Mouse (Mus musculus): ENCODE measurements around the gene Mrps15.

The Mrps15 gene

DNA sequence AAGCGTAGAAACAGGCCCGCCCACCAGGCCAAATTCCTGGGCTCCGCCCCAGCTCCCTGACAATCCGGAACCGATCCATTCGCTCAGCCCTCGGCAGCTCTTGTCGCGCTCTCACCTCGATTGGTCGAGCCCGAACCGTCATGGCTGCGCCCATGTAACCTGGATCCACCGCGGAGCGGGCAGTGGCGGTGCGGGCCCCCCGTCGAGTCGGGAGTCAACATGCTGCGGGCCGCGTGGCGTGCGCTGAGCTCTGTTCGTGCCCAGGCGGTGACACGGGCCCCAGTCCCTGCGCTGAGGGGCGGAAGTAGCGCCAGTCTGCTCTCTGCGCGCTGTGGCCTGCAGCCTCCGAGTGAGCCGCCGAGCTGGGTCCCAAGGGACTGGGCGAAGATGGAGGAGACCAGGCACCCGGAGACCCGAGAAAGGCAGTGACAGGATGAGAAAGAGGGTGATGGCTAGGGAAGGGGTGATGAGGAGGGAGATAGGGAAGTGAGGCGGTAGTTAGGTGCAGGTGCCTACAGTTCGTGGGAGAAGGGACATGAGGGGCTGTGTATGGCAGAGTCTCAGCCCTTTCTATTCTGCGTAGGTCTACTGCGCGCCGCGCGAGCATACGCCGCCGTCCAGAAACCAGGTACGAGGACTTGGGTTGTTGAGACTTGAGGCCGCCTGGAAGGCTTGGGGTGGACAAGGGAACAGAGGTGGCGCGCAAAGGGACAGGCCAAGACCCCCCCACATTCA is at the start of gene Mrps15:
TSS of gene Mrps15 (plus strand) at position 75 of the 735 bp plus-strand sequence.
- peak; percentile 69 for DNase-seq (ENCODE audit: low read depth, low spot score)

GRCm38 (mm10) chr4:125997826-125998225 is 48.9 kb upstream of the Mrps15 start:
- no peak for DNase-seq (ENCODE audit: low read depth, low spot score)

DNA sequence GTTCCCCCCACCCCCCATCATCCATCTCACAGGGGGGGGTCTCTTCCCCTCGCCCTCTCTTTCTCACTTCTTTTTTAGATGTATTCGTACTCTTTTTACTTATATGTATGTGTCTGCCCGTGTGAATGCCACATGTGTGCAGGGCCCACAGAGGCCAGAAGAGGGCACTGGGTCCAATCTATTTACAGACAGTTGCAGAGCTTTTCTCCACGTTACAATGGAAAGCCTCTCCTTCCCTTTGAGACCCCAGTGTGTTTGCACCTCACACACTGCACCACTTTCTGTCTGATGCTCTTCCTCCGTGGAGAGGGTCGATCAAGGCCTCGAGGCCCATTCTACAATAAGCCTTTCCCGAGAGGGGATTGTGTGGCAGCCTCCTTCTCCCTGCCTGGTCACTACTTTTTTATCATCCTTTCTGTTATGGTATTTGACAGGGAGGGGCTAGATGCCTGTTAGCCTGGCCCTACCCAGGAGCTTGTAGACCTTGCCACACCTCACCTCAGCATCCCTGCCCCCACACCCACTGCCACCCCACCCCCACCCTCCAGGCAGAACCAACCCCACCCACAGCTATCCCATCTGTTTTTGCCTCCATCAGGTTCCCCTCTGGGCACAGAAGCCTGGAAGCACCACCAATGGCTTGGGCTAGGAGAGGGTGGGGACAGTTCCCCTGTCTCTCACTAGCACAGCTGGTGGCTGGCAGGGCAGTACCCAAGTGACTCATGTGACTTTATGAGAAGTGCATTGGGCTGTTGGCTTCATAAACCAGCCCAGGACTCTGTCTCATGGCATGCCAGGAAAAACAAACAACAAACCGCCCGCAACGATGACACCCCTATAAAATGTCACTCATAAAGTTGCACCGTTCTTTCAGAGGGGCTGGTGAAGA is 45.2 kb upstream of the Mrps15 start:
- no peak for DNase-seq (ENCODE audit: low read depth, low spot score)

DNA sequence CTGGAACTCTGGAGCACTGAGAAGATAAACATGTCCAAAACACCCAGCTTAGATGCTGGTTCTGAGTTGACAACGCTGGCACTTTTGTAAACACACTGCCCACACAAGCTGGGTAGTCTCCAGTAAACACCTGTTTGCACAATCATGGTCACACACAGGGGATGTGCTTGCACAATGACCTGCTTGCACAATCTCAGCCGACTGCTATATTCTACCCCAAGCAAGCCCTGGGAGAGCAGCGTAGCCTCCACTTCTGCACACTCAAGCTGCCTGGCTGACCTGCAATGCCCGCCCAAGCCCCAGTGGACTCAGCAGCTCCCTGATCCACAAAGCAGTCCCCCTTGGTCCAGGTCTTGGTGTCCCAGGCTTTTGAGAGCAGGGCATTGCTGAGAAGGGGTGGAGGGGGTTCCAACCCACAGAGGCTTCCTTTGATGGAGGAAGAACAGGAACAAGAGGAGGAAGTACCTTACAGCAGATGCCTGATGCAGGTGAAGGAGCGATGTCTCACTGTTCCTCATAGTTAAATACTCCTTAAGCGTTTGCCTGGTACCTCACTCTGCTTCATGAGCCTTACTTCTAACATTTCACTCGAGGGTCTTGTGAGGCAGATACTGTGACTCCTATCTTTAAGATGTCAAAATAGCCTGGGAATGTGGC is 28.9 kb upstream of the Mrps15 start:
- no peak for DNase-seq (ENCODE audit: low read depth, low spot score)

DNA sequence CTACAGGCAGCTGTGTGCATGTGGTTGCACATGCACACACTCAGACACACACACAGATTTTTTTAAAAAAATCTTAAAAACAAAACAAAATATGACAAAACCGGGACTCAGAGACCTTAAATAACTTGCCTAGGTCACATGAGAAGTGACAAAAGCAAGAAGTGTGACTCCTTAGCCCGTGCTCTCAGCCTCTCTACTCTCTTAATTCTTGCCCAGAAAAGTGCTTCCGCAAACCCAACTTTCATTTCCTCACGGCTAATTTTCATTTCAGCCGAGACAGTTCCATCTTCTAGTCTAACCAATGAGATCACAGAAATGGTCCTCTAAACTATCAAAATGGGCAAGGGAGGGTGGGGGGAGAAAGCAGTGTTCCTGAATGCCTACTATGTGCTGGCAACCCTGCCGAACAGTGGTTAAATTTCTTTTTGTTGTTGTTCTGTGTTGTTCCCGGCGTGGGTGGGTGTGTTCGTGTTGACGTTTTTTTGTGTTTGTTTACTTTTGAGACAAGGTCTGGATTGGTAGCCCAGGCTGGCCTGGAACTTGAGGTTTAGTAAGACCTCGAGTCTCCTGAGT is 27.7 kb upstream of the Mrps15 start:
- DNase-seq (ENCODE audit: low read depth, low spot score): no peak

DNA sequence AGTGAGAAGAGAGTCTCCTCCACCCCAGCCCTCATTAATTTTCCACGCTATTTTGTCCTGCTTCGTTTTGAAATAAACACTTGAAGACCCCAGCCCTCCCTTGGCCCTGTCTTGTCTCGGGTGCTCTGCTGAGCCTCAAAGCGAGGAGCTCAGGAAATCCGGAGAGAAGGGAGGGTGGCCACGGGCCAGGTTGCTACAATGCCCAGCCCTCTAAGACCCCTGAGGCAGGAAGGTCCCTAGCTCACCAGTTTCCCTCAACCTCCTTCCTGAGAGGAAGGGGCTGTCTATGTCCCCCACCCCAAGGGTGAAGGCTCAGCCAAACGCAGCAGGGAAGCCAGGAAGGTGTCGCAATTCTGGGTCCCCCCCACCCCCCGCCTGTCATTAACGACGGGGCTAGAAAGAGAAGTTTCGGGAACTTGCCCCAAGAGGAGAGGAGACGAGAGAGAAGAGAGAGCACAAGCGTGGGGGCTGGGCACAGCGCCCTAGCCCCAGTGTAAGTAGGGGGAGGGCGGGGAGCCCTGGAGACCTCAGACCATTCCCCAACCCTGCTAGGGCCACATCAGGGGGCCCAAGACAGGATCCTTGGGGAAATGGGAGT is 22.3 kb upstream of the Mrps15 start, which contains the start of gene Csf3r:
TSS of gene Csf3r (plus strand) at position 248 of the 598 bp plus-strand sequence.
- DNase-seq (ENCODE audit: low read depth, low spot score): no peak

- no peak for DNase-seq (ENCODE audit: low read depth, low spot score)
Observed at GRCm38 (mm10) chr4:126025801-126026200, 20.9 kb upstream of the Mrps15 start.

DNA sequence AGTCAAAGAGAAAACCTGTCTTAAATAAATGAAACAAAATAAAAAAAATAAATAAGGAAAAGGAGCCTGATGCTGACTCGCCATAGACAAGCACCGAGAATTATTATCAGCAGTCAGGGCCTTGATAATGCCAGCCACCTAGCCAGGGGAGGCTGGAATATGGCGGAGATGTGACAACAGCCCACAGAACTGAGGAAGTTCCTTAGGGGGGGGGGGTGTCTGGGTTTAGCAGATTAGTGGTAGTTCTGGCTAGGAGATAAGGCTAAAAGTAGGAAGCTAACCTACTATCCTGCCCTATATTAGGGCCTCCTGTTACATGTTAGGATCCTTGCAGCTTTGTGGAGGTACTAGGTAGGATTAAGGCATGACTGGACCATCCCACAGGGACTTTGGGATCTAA is 18.7 kb upstream of the Mrps15 start:
- DNase-seq (ENCODE audit: low read depth, low spot score): no peak

- no peak for DNase-seq (ENCODE audit: low read depth, low spot score)
Observed at GRCm38 (mm10) chr4:126029042-126029441, 17.7 kb upstream of the Mrps15 start.

GRCm38 (mm10) chr4:126030705-126031104 is 16.0 kb upstream of the Mrps15 start:
- no peak for DNase-seq (ENCODE audit: low read depth, low spot score)

- DNase-seq (ENCODE audit: low read depth, low spot score): no peak
Observed at GRCm38 (mm10) chr4:126035413-126035812, 11.3 kb upstream of the Mrps15 start.

DNA sequence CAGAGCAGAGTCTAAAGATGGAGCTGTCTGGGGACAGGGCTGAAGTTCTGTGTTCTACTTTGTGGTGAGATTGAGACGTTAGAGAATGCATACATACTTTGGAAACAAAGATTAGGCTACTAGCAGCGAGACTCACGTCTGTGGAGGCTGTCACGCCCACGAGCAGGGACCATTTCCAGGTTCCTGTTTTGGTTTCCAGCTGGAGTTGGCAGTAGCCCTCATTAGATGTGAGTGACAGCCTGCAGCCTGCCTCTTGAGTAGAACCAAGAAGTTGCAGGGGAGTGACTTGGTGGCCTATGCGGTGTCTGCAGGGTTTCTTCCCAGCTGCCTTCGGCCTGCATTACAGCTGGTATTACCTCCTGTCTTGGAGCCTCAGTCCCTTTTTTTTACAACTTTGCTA is 4.9 kb downstream of the Mrps15 start:
- DNase-seq (ENCODE audit: low read depth, low spot score): no peak

DNA sequence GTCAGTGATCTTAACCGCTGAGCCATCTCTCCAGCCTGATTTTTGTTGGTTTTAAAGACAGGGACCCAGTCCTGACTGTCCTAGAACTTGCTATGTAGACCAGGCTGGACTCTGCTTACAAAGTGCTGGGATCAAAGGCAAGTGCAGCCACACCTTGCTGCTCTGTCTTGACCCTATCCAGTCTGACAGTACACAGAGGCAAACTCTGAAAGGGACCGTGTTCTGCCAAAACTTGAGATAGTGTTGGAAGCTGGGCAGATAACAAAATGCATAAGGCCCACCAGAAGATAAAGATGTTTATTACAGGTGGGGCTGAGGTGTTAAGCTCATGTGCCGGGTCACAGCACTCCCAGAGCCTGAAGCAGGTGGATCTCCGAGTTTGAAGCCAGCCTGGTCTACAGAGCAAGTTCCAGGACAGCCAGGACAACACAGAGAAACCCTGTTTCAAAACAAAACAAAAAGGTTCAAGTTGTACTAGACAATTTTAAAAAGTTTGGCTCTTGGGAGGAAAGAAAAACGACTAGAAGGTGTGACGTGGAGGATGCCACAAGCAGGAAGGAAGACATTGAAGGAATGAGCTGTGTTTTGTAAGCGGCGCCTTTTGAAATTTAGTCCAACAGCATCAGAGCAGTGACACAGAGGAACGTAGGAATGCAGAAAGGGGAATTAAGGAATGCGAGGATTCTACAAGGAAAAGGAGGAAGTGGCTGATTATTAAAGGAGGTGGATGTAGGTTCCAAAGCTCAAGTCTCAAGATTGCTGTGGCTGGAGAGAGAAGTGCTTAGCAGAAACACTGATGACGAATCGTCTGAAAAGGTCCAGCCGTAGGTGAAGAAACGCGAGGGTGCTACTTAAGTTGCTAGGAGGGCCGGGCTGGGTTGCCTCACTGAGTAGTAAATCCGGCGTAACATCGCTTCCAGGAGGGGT is 10.7 kb downstream of the Mrps15 start:
- no peak for DNase-seq (ENCODE audit: low read depth, low spot score)

GRCm38 (mm10) chr4:126058134-126058996 is 11.6 kb downstream of the Mrps15 start, which contains the start of gene Oscp1:
Gene Oscp1 (plus strand): TSS chr4:126058565.
- DNase-seq (ENCODE audit: low read depth, low spot score): peak; percentile 85

DNA sequence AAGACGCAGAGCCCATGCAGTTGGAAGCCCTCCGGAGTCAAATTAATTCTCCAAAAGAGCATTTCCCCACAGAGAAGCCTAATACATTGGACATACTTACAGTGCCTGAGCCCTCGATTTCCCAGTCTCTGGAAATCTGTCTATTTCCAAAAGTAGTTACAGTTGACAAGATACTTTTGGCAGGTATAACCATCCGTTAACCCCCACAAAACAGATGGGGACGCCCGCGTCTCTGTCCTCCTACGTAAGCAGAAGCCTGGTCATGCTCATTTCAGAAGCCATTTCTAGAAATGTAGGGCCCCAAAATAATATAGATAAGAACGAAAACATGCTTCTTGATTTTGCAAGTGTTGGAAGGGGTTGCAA is 12.3 kb downstream of the Mrps15 start:
- DNase-seq (ENCODE audit: low read depth, low spot score): no peak

DNA sequence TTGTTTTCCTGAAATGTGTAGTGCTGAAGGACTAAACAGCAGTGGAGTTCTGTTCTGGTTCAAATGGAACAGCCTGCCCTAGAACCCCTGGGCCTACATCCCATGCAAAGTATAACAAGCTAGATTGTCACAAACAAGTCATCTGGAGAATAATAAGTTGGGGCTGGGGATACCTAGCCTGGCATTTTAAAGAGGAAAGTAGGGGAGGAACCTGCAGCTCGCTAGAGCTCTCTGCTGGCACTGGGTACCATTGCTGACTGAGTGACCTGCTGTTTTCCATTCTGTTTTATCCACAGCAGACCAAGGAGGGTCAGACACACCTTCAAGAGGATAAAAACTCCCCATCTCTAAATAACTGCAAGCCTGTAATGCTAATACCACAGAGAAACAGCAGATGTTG is 16.1 kb downstream of the Mrps15 start:
- DNase-seq (ENCODE audit: low read depth, low spot score): no peak

DNA sequence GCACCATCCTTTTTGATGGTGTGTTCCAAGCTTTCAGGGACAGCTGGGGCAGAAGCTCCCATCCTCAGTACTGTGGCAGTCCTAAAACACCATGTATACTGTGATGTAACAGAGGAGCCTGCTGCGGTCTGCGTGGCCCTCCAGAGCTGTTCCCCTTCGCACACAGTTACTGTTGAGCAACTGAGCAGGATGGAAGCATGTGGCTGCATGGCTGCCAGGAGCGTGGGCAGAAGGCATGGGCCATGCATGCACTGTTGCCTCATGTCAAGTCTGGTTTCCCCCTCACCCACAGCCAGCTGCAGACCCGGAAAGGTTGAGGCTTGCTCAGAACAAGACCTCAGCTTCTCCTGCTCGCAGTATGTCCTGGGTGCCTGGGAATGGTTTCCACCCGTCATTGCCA is 18.5 kb downstream of the Mrps15 start:
- no peak for DNase-seq (ENCODE audit: low read depth, low spot score)

DNA sequence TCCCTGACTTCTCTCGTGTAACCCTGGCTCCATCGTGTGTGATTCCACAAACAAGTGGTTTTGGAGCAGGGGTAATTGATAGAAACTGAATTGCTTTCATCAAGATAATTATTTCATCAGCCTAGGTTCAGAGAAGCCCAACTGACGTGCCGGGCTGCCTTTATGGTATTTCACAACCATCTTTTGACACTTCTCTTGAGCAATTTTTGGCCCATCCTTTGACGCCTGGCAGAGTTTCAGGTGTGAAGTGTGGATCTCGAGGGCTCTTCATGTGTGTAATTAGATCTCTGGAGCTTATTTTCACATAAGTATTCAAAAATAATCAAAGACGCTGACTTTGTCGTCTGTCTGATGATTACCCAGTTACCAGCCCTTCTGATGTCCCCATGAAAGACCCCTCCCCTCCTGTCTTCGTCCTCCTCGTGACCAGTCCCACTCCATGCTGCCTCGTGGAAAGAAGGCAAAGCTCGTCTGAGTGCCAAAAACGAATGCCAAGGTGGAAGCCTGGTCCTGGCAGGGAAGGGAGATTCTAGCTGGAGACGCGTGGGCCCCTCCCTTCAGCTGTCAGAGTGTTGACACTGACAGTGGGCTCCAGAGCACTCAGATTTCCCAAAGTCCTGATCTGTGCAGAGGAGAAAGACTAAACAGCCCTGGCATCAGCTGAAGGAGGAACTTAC is 20.8 kb downstream of the Mrps15 start:
- no peak for DNase-seq (ENCODE audit: low read depth, low spot score)

- no peak for DNase-seq (ENCODE audit: low read depth, low spot score)
Observed at GRCm38 (mm10) chr4:126068842-126069241, 22.1 kb downstream of the Mrps15 start.

All from retina, postnatal 7 days (tissue).